Mouse (Mus musculus): ENCODE measurements around the gene Hes3. TPM values are rescaled to one million over a fixed set of nuclear protein-coding genes. Genes with fewer than 3 reads are reported as not detected.

The Hes3 gene
- polyA plus RNA-seq, 1 experiment: not detected

GRCm38 (mm10) chr4:152246011-152246410 lies 45.5 kb downstream of the Hes3 start:
- no peak for TF ChIP-seq POLR2A (IDR thresholded peaks at IDR 0.05; ENCODE audit: borderline replicate concordance, low read depth, low read length)
- no peak for TF ChIP-seq CTCF (IDR thresholded peaks at IDR 0.05; ENCODE audit: low read depth, low read length)
- no peaks in the 10 kb centered on the region; the same call in 1 of the 2 replicates for H3K4me1 ChIP-seq (ENCODE audit: control insufficient read depth, insufficient read depth, low read length)
- H3K27ac ChIP-seq (ENCODE audit: insufficient read depth, low read depth, low read length): no peak overlapping the region
- no peak overlapping the region for H3K4me3 ChIP-seq (ENCODE audit: insufficient read depth, low read length)

- TF ChIP-seq CTCF (IDR thresholded peaks at IDR 0.05; ENCODE audit: low read depth, low read length): no peak
- no peak for TF ChIP-seq POLR2A (IDR thresholded peaks at IDR 0.05; ENCODE audit: borderline replicate concordance, low read depth, low read length)
- Histone ChIP-seq H3K4me3 (ENCODE audit: insufficient read depth, low read length) (no peak overlapping the region), H3K4me1 (ENCODE audit: control insufficient read depth, insufficient read depth, low read length) (no peaks in the 10 kb centered on the region; the same call in 1 of the 2 replicates), H3K27ac (ENCODE audit: insufficient read depth, low read depth, low read length) (no peak overlapping the region)
Measured at GRCm38 (mm10) chr4:152244545-152245522, 46.6 kb downstream of the Hes3 start.

GRCm38 (mm10) chr4:152243969-152244368 lies 47.5 kb downstream of the Hes3 start:
- no peak for TF ChIP-seq CTCF (IDR thresholded peaks at IDR 0.05; ENCODE audit: low read depth, low read length)
- no peak for TF ChIP-seq POLR2A (IDR thresholded peaks at IDR 0.05; ENCODE audit: borderline replicate concordance, low read depth, low read length)
- peaks cover 2% of the 10 kb centered on the region for H3K4me1 ChIP-seq (ENCODE audit: control insufficient read depth, insufficient read depth, low read length)
- H3K4me3 ChIP-seq (ENCODE audit: insufficient read depth, low read length): no peak overlapping the region
- H3K27ac ChIP-seq (ENCODE audit: insufficient read depth, low read depth, low read length): no peak overlapping the region

DNA sequence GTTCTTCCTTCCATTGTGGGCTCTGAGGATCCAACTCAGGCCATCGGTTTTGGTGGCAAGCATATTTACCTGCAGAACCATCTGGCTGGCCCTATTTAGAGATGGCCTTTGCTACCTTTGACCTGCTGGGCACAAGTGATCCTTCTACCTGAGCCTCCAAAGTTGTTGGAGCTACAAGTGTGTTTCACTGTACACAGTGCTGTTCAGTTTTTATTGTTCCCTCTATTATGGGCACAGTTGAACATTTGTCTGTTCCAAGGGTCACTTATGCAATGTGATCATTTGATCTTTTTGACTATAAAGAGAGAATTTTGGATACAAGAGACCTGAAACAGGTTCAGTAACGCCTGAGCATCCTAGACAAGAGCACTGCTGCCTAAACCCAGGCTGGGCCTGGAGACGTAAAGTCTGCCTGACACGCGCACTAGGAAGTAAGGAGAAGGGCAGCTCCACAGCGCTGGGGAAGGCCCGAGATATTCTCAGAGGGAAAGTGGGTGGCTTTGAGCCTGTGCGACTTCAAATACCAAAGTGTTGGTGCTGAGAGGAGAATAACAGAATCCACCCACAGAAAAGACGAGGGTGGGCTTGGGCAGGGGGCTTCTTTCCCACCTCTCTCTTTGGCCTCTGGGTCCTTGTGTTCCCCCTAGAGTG lies 48.1 kb downstream of the Hes3 start:
- H3K27ac ChIP-seq (ENCODE audit: insufficient read depth, low read depth, low read length): no peak overlapping the region
- TF ChIP-seq CTCF (IDR thresholded peaks at IDR 0.05; ENCODE audit: low read depth, low read length) (no peak), POLR2A (IDR thresholded peaks at IDR 0.05; ENCODE audit: borderline replicate concordance, low read depth, low read length) (no peak)
- peaks cover 8% of the 10 kb centered on the region for H3K4me1 ChIP-seq (ENCODE audit: control insufficient read depth, insufficient read depth, low read length)

GRCm38 (mm10) chr4:152239974-152240373 lies 51.5 kb downstream of the Hes3 start:
- TF ChIP-seq CTCF (IDR thresholded peaks at IDR 0.05; ENCODE audit: low read depth, low read length): no peak
- no peak for TF ChIP-seq POLR2A (IDR thresholded peaks at IDR 0.05; ENCODE audit: borderline replicate concordance, low read depth, low read length)
- Histone ChIP-seq H3K4me1 (ENCODE audit: control insufficient read depth, insufficient read depth, low read length) (peaks cover 8% of the 10 kb centered on the region), H3K27ac (ENCODE audit: insufficient read depth, low read depth, low read length) (no peak overlapping the region), H3K4me3 (ENCODE audit: insufficient read depth, low read length) (no peak overlapping the region)

More for the DNA sequence above, 48.1 kb downstream of the Hes3 start:
- no peak overlapping the region for H3K4me3 ChIP-seq (ENCODE audit: insufficient read depth, low read length)

Other genes starting within 250 kb of the Hes3 start
- gene Plekhg5, start 219.2 kb downstream of the Hes3 start, polyA plus RNA-seq (2012; ENCODE audit: insufficient read depth, insufficient read length, missing spikeins): 2.6 and 3.0 TPM in 2 replicates
- gene Tnfrsf25, start 175.7 kb downstream of the Hes3 start, polyA plus RNA-seq (2012; ENCODE audit: insufficient read depth, insufficient read length, missing spikeins): not detected in 2 replicates
- 0.44 and 0.97 TPM in 2 replicates for gene Espn, start 139.3 kb downstream of the Hes3 start, polyA plus RNA-seq (2012; ENCODE audit: insufficient read depth, insufficient read length, missing spikeins)
- gene Hes2, start 132.8 kb downstream of the Hes3 start, polyA plus RNA-seq (2012; ENCODE audit: insufficient read depth, insufficient read length, missing spikeins): not detected in 2 replicates
- gene Acot7, start 113.5 kb downstream of the Hes3 start, polyA plus RNA-seq (2012; ENCODE audit: insufficient read depth, insufficient read length, missing spikeins): 39.0 and 46.2 TPM in 2 replicates
- 0.47 TPM in 1 of 2 replicates, not detected in the other for gene Gpr153, start 17.4 kb downstream of the Hes3 start, polyA plus RNA-seq (2012; ENCODE audit: insufficient read depth, insufficient read length, missing spikeins)
- 14.0 and 19.7 TPM in 2 replicates for gene Icmt, start 5.6 kb upstream of the Hes3 start, polyA plus RNA-seq (2012; ENCODE audit: insufficient read depth, insufficient read length, missing spikeins)
- gene Rnf207, start 27.3 kb upstream of the Hes3 start, polyA plus RNA-seq (2012; ENCODE audit: insufficient read depth, insufficient read length, missing spikeins): not detected in 2 replicates
- gene Rpl22, start 34.1 kb upstream of the Hes3 start, polyA plus RNA-seq (2012; ENCODE audit: insufficient read depth, insufficient read length, missing spikeins): 958 and 1,114 TPM in 2 replicates
- 0.42 and 0.55 TPM in 2 replicates for gene Chd5, start 47.0 kb upstream of the Hes3 start, polyA plus RNA-seq (2012; ENCODE audit: insufficient read depth, insufficient read length, missing spikeins)
- 1.4 and 1.6 TPM in 2 replicates for gene Nphp4, start 185.0 kb upstream of the Hes3 start, polyA plus RNA-seq (2012; ENCODE audit: insufficient read depth, insufficient read length, missing spikeins)
- gene Kcnab2, start 186.2 kb upstream of the Hes3 start, polyA plus RNA-seq (2012; ENCODE audit: insufficient read depth, insufficient read length, missing spikeins): 68.8 and 85.3 TPM in 2 replicates